Mouse (Mus musculus): Measurements from ENCODE around the gene Aicda.
"Not testable (repeated sequence)": the region's sequence is repeated elsewhere in the genome, so short reads cannot be mapped to it uniquely, and the experiment has no call there.

The Aicda gene

DNA sequence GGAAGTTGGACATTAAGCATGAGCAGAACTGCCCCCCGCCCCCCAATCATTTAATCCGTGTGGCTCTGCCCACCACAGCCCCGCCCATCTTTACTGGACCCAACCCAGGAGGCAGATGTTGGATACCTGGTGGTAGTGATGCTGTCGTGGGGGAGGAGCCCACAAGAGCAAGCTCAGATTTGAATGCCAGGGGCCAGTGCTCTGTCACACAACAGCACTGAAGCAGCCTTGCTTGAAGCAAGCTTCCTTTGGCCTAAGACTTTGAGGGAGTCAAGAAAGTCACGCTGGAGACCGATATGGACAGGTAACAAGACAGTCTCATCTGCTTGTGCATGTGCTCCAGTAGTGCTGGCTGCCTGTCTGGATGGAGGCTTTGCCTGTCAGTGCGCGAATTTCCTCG lies at the start of gene Aicda:
Gene Aicda (plus strand): TSS at position 196 of the 400 bp plus-strand sequence.
- CTCF ChIA-PET, result no interaction called here

DNA sequence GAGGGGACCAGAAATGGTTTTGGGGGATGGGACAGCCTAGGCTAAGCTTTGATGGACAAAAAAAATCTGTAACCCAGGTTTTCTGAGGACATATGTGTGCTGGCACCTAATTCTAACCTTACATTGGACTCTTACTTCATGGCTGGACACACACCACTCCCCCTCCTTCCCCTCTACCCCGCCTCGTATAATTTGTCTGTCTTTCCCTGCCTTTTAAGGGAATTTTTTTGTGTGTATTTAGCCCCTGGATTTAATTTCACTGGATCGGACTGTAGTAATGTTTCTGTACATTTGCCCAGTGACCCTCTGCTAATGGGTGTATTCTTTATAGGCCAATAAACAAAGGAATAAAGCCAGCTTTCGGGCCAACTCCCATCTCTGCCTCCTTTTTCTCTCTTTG lies 48.6 kb upstream of the Aicda start:
- CTCF ChIA-PET, result interaction anchor here (1.3 kb wide), 1 partner anchor 14 kb away, joined by 3 read pairs; no protein-coding TSS in a partner anchor

DNA sequence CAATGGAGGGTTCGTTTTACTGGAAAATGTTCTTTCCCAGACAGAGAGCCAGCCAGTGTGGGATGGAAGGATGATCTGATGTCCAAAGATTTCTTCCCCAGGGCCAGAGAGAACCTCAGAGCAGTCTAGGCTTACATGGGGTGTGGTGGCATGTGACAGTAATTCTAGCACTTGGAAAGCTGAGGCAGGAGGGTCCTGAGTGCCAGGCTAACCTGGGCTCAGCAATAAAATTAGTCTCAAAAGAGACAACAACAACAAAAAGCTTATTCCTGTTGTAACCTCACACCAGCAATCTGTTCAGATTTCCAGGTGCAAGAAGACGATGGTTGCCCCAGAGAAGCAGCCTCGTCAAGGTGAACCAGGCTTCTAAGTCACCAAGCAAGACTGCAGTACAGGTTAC lies 48.1 kb upstream of the Aicda start, which contains the start of gene Mfap5:
Gene Mfap5 (plus strand): TSS at position 301 of the 400 bp plus-strand sequence.
- CTCF ChIA-PET, result interaction anchor here (1.3 kb wide), 1 partner anchor 14 kb away, joined by 3 read pairs; no protein-coding TSS in a partner anchor

DNA sequence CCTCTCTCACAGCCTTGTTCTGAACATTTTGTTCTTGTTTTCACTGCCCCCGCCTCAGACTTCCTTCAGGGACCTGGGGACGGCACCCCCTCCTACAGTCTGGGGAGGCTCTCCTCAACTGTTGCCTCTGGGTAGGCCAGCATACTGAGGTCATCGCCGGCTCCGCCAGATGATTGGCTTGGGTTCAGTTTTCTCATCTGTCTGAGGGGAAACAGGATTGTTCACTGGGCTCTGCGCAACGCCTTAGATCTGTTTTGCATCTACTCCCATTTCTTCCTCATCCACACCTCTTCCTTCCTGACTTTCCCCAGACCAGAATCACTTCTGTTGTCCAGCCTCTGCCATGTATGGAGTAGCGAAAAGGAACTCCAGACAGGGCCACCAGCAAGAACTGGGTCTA lies 45.1 kb upstream of the Aicda start:
- CTCF ChIA-PET, result no interaction called here

DNA sequence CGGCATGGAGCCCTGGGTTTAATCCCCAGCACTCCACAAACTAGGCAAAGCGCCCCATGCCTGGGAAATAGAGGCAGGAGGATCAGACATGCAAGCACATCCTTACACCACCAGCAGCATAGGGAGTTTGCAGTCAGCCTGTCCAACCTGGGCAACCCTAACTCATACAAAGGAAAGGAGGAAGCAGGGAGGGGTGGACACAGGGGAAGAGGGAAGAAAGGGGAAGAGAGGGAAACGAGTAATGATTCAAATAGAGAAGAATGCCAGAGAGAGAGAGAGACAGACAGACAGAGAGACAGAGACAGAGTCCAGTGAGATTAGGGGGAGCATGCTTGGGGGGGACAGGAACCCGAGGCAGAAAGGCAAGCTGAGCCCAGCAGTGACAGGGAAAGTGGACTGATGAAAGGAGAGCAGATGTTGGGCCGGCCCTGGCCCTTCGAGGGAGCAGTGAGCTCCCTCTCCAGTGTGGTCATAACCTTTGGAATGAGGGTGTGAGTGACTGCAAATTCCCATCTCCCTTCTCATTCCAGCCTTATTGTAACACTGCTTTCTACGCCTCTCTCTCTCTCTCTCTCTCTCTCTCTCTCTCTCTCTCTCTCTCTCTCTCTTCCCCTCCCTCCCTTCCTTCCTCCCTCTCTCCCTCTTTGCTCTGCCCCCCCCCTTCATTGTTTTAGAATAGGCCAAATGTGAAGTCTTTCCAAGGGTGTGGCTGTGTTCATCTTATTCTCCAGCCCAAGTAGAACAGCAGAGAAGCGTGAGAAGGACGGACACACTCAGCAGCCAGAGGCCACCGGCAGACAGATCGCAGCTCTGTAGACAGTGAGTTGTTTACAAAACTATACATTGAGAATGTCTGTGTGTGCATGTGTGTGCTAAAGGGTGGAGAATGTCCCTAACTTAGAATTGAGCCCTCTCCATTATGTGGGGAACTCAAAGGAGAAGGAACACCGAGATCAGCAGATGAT lies 40.4 kb upstream of the Aicda start:
- CTCF ChIA-PET, result no interaction called here

DNA sequence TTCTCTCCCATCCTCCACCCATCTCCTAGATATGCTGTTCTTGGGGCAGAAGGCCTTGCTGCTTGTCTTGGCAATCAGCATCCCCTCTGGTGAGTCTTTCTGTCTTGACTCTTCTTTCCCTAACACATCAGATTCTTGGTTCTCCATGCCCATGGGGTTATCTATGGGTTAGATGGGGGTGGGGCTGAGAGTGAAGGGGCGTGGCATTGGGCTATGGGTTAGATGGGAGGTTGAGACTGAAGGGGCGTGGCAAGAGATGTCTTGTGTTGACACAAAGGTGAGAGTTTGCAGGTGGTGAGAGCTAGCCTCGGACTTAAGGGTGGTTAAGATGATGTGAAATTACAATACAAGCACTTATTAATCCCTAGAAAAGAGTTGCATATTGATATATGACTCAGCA lies 39.3 kb upstream of the Aicda start:
- CTCF ChIA-PET, result no interaction called here

DNA sequence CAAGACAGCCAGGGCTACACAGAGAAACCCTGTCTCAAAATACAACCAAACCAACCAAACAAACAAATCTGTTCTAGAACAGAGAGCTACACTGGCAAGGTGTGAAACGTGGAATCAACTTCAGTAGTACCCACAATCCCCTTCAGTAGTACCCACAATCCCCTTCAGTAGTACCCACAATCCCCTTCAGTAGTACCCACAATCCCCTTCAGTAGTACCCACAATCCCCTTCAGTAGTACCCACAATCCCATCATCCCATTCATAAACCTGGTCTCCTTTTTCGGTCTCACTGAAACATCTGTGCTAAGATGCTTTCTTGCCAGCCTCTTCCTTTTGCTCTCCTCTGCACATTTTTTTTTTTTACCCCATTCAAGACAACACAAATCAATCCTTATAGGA lies 37.8 kb upstream of the Aicda start:
- CTCF ChIA-PET, result not testable (repeated sequence)

DNA sequence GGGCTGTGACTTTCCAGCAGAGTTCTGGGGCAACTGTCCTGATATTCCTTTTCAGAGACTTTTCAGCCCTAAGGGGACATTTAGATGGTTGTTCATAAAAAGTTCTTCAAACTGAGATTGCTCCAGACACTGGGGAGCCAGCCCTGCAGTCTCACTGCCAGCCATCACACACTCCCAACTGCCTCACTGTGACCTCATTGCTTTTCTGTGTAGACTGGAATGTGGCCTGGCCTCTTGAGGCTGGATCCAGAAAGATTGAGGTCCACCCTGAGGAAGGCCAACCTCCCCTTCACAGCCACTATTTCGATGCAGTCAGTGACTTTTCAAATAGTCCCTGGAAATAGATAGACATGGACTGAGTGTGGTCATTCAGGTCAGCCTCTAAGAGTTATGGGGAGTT lies 35.9 kb upstream of the Aicda start:
- CTCF ChIA-PET, result no interaction called here

DNA sequence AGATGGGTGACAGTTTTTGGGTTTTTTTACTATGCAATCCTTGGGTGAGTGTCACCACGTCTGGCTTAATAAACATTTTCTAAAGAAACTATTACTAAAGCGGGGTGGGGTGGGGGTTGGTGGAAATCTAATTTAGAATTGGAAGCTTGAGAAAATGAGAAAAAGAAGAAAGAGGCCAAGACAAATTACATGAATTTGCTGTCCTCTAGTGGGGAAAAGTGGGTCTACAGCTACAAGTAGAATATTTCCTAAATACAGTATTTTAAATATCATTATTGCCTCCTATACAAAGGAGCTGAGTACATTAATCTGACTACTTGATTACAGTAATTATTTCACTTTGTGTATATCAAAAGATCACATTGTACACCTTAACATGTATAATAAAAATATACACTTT lies 34.2 kb upstream of the Aicda start:
- CTCF ChIA-PET, result interaction anchor here (1.5 kb wide), 1 partner anchor 14 kb away, joined by 3 read pairs; the partner anchor contains the start of gene Mfap5

DNA sequence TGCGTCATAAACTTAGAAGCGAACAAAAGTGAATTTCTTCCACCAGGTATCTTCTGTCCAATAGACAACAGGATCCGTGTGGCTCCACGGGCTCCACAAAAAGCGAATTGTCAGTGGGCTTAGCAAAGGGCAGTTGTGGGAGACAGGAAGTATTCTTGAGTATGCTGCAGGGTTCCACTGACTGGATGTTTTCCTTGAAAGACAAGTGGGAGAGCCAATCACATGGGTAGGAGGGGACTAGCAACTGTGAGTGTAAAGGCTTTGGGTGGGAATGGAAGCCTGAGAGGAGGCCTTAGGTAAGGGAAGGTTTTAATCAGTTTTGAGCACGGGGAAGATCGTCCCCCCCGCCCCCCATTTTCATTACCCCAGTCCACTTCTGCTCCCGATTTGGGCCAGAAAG lies 31.0 kb upstream of the Aicda start:
- CTCF ChIA-PET, result interaction anchor here (0.5 kb wide), 1 partner anchor 29 kb away, joined by 18 read pairs; no protein-coding TSS in a partner anchor

DNA sequence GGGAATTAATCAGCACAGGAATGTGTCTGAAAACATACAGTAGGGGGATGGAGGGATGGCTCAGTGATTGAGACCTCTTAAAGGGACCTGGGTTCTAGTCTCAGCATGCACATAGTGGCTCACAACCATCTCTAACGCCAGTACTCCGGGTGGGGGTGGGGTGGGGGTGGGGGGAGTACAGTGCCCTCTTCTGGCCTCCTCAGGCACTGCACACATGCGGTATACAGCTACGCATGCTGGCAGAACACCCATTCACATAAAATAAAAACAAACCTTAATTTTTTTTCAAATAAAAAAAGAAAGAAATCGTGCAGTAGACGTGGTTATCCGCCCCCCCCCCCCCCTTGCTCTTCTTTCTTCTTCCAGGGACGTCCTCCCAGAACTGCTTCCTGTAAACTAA lies 30.3 kb upstream of the Aicda start:
- CTCF ChIA-PET, result interaction anchor here (0.6 kb wide), 2 partner anchors 36 to 1852 kb away, joined by 6 to 8 read pairs; no protein-coding TSS in a partner anchor

DNA sequence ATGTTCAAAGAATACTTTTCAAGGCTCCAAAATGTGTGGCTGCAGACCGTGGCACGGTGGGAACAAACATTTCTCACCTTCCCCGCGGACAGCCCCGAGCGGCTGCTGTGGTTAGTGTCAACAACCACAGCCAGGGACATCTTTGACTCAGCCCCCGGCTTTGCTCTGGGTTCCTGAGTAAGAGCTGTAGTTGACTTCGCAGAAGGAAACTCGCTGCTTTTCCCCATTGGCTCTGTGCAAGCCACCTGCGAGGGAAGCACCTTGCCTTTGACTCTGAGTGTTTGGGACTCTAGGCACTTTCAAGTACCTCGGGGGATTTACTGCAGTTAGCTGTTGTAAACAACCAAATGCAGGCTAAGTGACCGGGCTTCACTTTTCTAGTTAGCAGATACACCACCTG lies 26.0 kb upstream of the Aicda start:
- CTCF ChIA-PET, result no interaction called here

DNA sequence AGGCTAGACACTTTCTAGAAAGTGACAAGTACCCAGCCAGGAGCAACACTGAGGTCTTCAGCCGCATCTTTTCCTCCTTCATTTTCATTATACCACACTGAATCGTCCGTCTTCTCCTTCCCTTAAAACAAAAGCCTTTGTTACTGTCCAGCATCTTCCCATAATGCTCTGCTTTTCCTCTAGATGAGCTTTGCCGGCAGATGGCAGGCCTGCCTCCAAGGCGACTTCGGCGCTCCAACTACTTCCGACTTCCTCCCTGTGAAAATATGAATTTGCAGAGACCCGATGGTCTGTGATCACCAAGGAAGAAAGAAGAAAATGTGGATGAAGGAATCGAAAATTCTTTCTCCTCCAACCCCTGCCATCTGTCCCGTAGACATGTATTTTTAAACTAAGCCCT lies 25.5 kb upstream of the Aicda start:
- CTCF ChIA-PET, result no interaction called here

DNA sequence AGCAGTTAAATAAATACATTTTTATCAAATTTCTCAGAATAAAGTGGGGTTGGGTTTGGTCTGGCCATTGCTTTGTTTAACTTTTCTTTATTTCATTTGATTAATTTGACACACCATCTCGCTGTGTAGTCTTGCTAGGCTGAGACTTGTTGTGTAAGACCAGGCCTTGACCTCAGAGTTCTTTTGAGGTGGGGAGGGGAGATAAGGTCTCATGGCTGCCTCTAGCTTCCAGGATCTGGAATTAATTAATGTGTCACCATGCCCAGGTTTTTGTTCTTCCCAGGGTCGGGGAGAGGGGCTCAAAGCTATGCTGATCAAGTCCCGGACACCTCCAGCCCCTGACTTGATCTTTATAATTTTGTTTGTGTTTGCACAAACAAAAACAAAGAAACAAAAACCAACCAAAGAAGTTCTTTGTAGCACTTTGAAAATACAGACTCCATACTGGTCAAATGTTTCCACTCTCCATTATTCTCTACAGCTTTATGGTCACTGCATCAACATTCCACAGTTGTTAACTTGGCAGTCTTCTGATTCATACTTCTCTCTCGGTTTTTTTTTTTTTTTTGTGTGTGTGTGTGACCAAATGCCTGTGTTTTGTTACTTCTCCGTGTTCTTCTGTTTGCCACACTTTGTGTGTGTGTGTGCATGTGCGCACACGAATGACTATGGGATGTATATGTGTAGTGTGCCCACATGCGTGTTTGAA lies 22.0 kb upstream of the Aicda start:
- CTCF ChIA-PET, result no interaction called here

DNA sequence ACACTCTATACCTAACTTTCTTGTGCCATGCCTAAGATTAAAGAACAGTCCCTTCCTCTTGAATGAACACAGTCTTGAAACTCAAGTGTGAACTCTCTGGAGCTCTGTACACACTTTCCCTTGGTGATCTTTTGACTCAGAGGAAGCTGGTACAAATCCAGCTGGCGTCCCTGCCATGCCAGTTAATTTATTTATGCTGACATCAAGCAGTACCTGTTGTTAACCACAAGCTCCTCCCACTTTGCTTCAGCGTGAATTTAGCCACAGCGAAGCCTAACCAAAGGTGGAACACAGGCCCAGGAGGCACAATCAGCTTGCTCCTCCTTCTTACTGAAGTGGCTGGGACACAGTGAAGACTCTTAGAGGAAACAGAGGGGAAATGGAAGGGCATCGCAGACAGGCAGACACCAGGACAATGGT lies 20.7 kb upstream of the Aicda start:
- CTCF ChIA-PET, result interaction anchor here (1.0 kb wide), 1 partner anchor 24 kb away, joined by 3 read pairs; no protein-coding TSS in a partner anchor

DNA sequence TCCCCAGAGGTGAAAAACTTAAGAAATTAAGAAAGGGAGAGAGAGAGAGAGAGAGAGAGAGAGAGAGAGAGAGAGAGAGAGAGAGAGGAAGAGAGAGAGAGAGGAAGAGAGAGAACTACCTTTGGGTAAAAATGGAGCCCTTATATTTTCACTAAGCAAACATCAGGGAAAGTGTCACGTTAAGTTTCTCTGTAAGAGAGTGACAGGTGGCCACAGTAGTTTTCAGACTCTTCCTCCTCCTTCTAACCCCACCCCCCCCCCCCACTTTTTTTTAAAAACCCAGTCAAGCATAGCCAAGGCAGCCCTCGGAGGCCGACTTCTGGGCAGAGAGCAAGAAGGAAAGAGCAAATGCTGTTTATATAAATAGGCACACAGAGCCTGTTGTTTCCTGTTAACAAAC lies 19.6 kb upstream of the Aicda start:
- CTCF ChIA-PET, result interaction anchor here (0.6 kb wide), 1 partner anchor 23 kb away, joined by 3 read pairs; no protein-coding TSS in a partner anchor

DNA sequence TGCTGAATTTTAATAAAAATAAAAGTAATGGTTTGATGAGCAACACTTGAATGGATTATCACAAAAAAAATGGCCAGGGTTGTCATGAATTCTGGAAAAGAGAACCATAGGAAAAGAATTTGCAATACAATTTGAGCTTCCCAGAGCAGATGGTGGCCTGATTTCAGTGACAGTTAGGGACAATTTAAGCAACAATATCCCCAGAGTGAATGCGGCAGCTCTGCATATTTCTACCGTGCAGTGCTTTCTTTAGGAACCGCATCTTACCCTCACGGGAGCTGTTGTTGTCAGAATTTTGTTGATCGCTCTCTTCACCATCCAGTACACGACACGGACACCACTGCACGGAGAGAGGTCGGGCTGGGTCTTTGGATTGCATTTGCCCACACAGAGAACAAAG lies 14.0 kb upstream of the Aicda start:
- CTCF ChIA-PET, result interaction anchor here (0.6 kb wide), 1 partner anchor 9 kb away, joined by 3 read pairs; no protein-coding TSS in a partner anchor

DNA sequence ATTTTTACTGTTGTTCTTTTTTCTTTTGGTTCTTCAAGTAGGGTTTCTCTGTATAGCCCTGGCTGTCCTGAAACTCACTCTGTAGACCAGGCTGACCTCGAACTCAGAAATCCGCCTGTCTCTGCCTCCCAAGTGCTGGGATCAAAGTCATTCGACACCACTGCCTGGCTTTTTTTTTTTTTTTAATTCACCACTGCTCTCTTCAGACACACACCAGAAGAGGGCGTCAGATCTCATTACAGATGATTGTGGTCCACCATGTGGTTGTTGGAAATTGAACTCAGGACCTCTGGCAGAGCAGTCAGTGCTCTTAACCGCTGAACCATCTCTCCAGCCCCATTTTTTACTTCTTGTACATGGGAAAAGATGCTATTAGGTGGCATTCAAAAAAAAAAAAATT lies 11.1 kb upstream of the Aicda start:
- CTCF ChIA-PET, result not testable (repeated sequence)

DNA sequence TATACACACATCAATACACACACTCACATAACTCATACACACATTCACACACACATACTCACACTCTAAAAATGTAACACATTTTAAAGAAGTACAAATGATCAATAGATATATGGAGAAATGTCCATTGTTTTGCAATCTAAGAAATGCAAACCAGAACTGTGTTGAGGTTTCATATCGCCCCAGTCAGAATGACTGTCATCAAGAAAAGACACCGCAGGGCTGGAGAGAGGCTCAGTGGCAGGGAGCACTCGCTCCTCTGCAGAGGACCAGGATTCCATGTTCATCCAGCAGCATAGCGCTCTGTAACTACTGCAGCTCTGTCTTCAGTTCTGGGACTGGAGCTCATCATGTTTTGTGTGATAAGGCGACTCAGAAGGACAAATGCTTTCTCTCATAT lies 10.0 kb upstream of the Aicda start:
- CTCF ChIA-PET, result no interaction called here

DNA sequence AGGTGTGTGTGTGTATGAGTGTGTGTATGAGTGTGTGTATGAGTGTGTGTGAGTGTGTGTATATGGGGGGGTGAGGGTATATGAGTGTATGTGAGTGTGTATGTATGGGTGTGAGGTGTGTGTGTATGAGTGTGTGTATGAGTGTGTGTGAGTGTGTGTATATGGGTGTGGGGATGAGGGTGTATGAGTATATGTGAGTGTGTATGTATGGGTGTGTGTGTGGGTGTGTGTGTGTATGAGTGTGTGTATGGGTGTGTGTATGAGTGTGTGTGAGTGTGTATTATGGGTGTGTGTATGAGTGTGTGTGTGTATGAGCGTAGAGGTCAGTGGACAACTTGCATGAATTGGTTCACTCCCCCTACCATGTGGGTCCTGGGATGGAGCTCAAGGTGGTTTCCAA lies 8.9 kb upstream of the Aicda start:
- CTCF ChIA-PET, result no interaction called here

DNA sequence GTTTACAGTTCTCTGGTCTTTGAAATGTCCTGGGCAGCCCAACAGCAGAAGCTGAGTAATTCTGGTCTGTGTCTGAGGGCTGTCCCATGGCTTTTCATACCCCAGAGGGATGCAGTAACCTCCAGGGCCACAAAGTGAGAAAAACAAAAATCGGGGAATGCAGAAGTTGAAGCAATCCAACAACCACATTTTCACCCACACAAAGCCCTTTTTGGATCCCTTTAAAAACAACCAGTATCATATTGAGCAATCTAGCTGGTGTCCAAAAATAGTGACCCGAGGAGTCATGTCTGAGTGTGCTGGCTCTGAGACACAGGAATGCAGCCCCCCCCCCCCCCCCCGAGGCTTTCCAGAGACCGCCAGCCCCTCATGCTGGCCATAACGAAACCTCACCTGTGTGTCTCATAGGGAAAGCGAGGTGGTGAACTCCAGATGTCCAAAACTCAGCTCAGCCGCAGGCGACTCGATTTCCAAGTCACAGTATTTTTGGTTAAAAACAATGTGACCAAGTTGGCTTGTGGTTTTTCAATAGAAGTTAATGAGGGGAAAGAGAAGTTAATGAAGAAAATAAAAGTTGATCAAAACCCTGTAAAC lies 8.2 kb upstream of the Aicda start:
- CTCF ChIA-PET, result interaction anchor here (0.5 to 0.7 kb wide), 2 partner anchors 29 to 96 kb away, joined by 3 to 15 read pairs; no protein-coding TSS in a partner anchor

DNA sequence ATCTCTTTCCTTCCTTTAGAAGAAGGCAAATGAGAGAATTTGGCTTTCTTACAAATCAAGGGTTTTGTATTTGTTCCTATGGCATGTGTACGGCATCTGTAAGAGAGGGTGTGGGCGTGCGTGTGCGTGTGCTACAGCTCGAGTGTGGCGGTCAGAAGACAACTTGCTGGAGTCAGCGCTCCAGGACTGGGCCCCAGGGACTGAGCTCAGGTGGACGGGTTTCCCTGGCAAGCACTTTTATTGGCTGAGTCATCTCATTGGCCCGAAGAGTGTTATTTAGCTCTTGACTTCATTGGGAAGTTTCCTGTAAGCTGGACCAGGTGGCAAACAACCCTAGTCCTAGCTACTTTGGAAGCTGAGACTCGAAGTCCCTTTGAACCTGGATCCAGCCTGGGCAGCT lies 7.7 kb upstream of the Aicda start:
- CTCF ChIA-PET, result interaction anchor here (0.5 to 0.7 kb wide), 2 partner anchors 28 to 95 kb away, joined by 3 to 15 read pairs; no protein-coding TSS in a partner anchor

All from spleen, embryonic (tissue).